Mouse (Mus musculus) G1E (cell line): ENCODE data around the gene Atp1b2.

Source experiments
- CTCF ChIP-seq: IDR thresholded peaks from 2 replicates; pipeline ENCODE4 v1.5.1; 2012; ENCODE audit warnings: low read depth, low read length, inconsistent platforms, mixed read lengths
- GATA2 ChIP-seq: IDR thresholded peaks from 2 replicates; pipeline ENCODE4 v1.6.1; 2012; ENCODE audit warnings: low read depth, low read length, inconsistent platforms, borderline replicate concordance
- TAL1 ChIP-seq: conservative IDR thresholded peaks from 2 replicates; pipeline ENCODE4 v1.6.1; 2012; ENCODE audit warnings: low read depth, low read length, inconsistent platforms, mixed read lengths

DNA sequence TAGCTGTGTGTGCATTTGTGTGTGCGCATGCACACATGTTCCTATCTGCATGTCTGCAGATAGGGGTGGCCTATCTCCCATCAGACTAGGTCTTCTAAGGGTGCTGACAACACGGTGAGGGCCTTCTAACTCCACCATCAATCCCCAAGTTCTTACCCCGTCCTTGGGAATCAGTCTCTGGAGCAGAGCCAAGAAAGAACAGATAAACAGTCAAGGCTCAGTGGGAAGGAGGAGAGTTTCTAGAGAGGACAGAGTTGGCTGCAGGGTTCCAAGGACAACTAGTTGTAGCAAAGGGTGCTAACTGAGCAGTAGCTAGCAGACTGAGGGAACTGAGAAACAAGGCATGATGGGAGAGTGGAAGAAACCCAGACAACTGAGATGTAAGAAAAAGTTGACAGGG is 4.0 kb downstream of the Atp1b2 start:
- TF ChIP-seq CTCF: no peak
- TF ChIP-seq TAL1: no peak
- no peak for TF ChIP-seq GATA2
